Mouse (Mus musculus): ENCODE measurements around the gene Kctd17. TPM values are rescaled to one million over a fixed set of nuclear protein-coding genes. Genes with fewer than 3 reads are reported as not detected.

Kctd17 gene
- polyA plus RNA-seq, 1 experiment, result 78.0 TPM

DNA sequence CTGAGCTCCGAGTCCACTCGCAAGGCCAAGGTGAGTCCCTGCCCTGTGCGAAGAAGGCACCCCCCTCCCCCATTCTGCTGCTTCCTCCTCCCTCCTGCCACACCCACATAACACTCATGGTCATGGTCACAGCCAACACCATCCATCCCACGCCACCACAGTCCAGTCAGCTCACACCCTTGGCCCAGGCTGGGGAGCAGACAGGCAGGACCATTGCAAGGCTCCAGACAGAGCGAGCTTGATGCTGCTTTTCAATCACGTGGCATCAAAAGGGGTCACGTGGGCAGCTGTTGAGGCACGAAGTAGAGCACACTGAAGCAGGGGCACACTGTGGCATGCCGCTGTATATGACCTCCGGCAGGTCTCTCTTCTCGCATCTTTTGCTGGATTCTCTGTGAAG, 7.3 kb downstream of the Kctd17 start:
- WGBS, result 94% methylated on average over 11 of the region's 11 CpGs
- DNase-seq, result no peak

DNA sequence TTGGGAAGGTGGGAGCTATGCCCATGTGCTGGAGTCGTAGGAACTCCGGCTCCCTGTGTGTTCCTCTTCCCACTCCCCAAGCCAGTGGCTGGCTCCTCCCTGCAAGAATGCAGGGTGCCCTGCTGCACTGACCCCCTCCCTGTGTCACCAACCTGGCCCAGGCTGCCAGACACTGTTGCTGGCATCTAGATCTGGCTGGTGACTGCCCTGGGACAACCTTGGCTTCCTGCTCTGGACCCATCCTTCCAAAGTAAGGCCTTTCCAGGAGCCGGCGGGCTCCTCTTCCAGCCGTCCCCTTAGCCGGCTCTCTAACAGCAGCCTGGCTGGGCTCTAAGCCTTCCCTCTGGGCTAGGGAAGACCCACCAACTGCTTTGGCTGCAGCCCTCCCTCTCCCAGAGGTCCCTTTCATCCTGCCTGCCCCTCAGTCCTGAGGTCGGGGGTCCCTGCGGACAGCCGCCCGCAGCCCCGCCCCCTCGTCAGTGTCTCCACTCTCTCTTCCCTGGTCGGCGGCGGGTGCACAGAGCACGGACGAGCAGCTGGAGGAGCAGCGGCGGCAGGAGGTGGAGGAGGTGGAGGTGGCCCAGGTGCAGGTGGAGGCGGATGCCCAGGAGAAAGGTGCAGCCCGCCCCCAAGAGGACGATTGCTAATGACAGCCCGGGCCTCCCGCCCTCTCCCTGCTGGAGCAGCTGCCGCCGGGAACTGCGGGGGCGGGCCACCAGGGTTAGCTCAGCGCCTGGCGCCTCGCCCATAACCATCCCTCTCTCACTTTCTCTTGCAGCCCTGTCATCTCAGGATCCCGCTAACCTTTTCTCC, 8.2 kb downstream of the Kctd17 start:
- WGBS, result 81% methylated on average over 32 of the region's 32 CpGs
- no peak overlapping the region for H3K4me3 ChIP-seq (ENCODE audit: control insufficient read depth, insufficient read depth, low read length)

More for the DNA sequence above, 7.3 kb downstream of the Kctd17 start:
- TF ChIP-seq POLR2A (IDR thresholded peaks at IDR 0.05; ENCODE audit: control insufficient read depth, extremely low read depth, insufficient read depth, low read length, poor library complexity) (no peak), CTCF (IDR thresholded peaks at IDR 0.05; ENCODE audit: borderline replicate concordance, control insufficient read depth, extremely low read depth, insufficient read depth, low read length, poor library complexity) (no peak)
- H3K4me3 ChIP-seq (ENCODE audit: control insufficient read depth, insufficient read depth, low read length), result no peak overlapping the region
- H3K27me3 ChIP-seq (ENCODE audit: control insufficient read depth, insufficient read depth, low read length), result no peaks in the 10 kb centered on the region
- H3K27ac ChIP-seq (ENCODE audit: control insufficient read depth, insufficient read depth, low read length), result no peak overlapping the region
- no peaks in the 10 kb centered on the region for H3K36me3 ChIP-seq (ENCODE audit: control insufficient read depth, insufficient read depth, low read length)
- peaks cover 15% of the 10 kb centered on the region for H3K4me1 ChIP-seq (replicated peaks; ENCODE audit: control insufficient read depth, insufficient read depth, low read length)

DNA sequence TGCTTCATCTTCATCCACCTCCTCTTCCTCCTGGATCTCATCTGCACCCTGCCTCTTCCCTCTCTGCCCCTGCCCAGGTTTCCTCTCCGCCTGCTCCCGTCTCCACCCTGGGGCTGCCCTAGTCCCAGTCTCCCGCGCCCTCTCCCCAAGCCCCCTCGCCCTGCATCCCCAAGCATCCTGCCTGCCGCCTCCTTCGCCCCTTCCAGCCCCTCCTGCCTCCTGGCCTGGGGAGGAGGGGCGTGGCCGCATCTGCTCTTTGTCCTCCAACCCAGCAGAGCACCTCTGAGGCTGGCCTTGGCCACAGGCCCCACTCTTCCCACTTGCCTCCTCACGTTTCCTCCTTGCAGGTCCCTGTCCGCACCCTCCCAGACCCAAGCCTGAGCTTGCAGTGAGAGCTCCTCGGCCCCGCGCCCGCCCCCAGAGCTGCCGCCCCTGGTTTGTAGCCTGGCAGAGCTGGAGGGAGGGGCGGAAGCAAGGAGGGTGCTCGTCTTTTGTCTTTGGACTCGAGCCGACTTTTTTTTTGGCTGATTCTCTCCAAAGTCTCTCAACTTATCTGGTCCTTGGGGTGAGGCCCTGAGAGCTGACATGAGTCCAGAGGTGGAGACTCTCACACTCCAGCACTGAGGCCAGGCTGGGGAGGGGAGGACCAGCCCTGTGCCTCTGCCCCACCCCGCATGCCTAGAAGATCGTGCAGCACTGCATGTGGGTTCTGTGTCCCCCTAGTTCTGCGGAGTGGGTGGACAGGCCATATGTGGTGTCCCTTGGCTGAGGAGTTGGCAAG, 9.1 kb downstream of the Kctd17 start:
- H3K4me1 ChIP-seq (replicated peaks; ENCODE audit: control insufficient read depth, insufficient read depth, low read length), result peaks cover 23% of the 10 kb centered on the region
- TF ChIP-seq POLR2A (IDR thresholded peaks at IDR 0.05; ENCODE audit: control insufficient read depth, extremely low read depth, insufficient read depth, low read length, poor library complexity), result no peak
- TF ChIP-seq CTCF (IDR thresholded peaks at IDR 0.05; ENCODE audit: borderline replicate concordance, control insufficient read depth, extremely low read depth, insufficient read depth, low read length, poor library complexity), result no peak
- H3K4me3 ChIP-seq (ENCODE audit: control insufficient read depth, insufficient read depth, low read length), result no peak overlapping the region
- no peaks in the 10 kb centered on the region for H3K36me3 ChIP-seq (ENCODE audit: control insufficient read depth, insufficient read depth, low read length)
- H3K27ac ChIP-seq (ENCODE audit: control insufficient read depth, insufficient read depth, low read length), result no peak overlapping the region
- no peak for DNase-seq
- 90% methylated on average over 23 of the region's 23 CpGs for WGBS
- H3K27me3 ChIP-seq (ENCODE audit: control insufficient read depth, insufficient read depth, low read length), result no peaks in the 10 kb centered on the region

More for the DNA sequence above, 8.2 kb downstream of the Kctd17 start:
- H3K27ac ChIP-seq (ENCODE audit: control insufficient read depth, insufficient read depth, low read length), result no peak overlapping the region
- DNase-seq, result no peak
- H3K36me3 ChIP-seq (ENCODE audit: control insufficient read depth, insufficient read depth, low read length), result no peaks in the 10 kb centered on the region
- no peaks in the 10 kb centered on the region for H3K27me3 ChIP-seq (ENCODE audit: control insufficient read depth, insufficient read depth, low read length)
- TF ChIP-seq CTCF (IDR thresholded peaks at IDR 0.05; ENCODE audit: borderline replicate concordance, control insufficient read depth, extremely low read depth, insufficient read depth, low read length, poor library complexity), result no peak
- TF ChIP-seq POLR2A (IDR thresholded peaks at IDR 0.05; ENCODE audit: control insufficient read depth, extremely low read depth, insufficient read depth, low read length, poor library complexity), result no peak
- H3K4me1 ChIP-seq (replicated peaks; ENCODE audit: control insufficient read depth, insufficient read depth, low read length), result peaks cover 23% of the 10 kb centered on the region

DNA sequence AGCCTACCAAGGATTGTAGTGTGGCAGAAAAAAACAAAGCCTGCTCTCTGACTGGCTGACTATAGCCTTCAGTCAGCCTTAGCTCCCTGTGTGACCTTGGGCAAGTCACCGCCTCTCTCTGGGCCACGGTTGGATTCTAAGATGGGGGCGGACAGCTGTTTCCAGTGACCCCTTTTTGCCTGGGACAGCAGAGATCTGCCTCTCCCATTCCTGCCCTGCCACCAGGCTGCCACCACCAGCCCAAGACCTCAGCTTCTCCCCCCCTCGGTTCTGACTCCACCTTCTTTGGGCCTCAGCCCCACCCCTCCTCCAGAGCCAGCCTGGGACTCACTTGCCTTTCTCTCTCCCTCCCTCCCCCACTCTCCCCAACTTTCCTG, 9.6 kb downstream of the Kctd17 start:
- no peaks in the 10 kb centered on the region for H3K27me3 ChIP-seq (ENCODE audit: control insufficient read depth, insufficient read depth, low read length)
- H3K4me3 ChIP-seq (ENCODE audit: control insufficient read depth, insufficient read depth, low read length), result no peak overlapping the region
- 73% methylated on average over 4 of the region's 4 CpGs for WGBS
- H3K4me1 ChIP-seq (replicated peaks; ENCODE audit: control insufficient read depth, insufficient read depth, low read length), result peaks cover 23% of the 10 kb centered on the region
- DNase-seq, result no peak
- TF ChIP-seq CTCF (IDR thresholded peaks at IDR 0.05; ENCODE audit: borderline replicate concordance, control insufficient read depth, extremely low read depth, insufficient read depth, low read length, poor library complexity) (no peak), POLR2A (IDR thresholded peaks at IDR 0.05; ENCODE audit: control insufficient read depth, extremely low read depth, insufficient read depth, low read length, poor library complexity) (no peak)
- no peak overlapping the region for H3K27ac ChIP-seq (ENCODE audit: control insufficient read depth, insufficient read depth, low read length)
- no peaks in the 10 kb centered on the region for H3K36me3 ChIP-seq (ENCODE audit: control insufficient read depth, insufficient read depth, low read length)

DNA sequence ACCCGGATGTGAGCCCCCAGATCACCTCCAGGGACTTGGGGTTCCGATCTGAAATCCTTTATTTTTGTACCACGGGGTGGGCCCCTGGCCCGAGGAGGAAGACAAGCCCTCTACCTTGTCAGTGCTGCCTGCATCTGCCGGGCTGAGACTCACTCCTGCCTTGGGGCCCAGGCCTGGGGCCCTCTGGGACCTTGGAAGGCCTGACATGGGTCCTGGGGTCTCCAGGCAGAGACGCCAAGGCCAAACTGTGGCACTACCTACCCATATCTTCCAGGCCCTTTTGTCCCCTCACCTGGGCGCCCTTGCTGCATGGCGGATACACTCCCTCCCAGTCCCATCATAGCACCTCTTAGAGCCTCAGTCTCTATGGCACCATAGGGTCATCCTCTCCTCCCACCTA, 10.1 kb downstream of the Kctd17 start:
- no peak overlapping the region for H3K27ac ChIP-seq (ENCODE audit: control insufficient read depth, insufficient read depth, low read length)
- no peak for DNase-seq
- TF ChIP-seq POLR2A (IDR thresholded peaks at IDR 0.05; ENCODE audit: control insufficient read depth, extremely low read depth, insufficient read depth, low read length, poor library complexity), result no peak
- no peak for TF ChIP-seq CTCF (IDR thresholded peaks at IDR 0.05; ENCODE audit: borderline replicate concordance, control insufficient read depth, extremely low read depth, insufficient read depth, low read length, poor library complexity)
- 95% methylated on average over 8 of the region's 8 CpGs for WGBS
- no peaks in the 10 kb centered on the region for H3K36me3 ChIP-seq (ENCODE audit: control insufficient read depth, insufficient read depth, low read length)
- no peaks in the 10 kb centered on the region for H3K27me3 ChIP-seq (ENCODE audit: control insufficient read depth, insufficient read depth, low read length)
- H3K4me1 ChIP-seq (replicated peaks; ENCODE audit: control insufficient read depth, insufficient read depth, low read length), result peaks cover 23% of the 10 kb centered on the region
- H3K4me3 ChIP-seq (ENCODE audit: control insufficient read depth, insufficient read depth, low read length), result no peak overlapping the region

DNA sequence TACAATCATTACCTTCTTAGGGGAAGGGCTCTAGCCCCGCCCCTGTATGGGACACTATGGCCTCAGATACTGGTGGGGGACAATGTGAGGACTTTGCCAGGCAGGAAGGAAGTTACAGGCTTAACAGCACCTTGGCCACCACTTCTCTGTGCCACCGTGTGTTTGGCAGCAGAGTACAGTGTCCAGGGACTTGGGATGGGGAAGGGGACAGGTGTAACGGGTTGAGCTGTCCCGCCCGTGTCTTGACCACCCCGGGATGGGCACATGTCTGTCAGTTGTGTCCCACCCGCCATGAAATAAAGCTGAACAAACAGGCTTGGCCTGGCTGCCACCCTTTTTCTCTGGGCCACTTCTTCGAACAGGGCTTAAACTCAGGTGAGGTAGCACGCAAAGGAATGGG, 10.6 kb downstream of the Kctd17 start:
- H3K36me3 ChIP-seq (ENCODE audit: control insufficient read depth, insufficient read depth, low read length), result no peaks in the 10 kb centered on the region
- H3K4me3 ChIP-seq (ENCODE audit: control insufficient read depth, insufficient read depth, low read length), result no peak overlapping the region
- 83% methylated on average over 9 of the region's 9 CpGs for WGBS
- H3K27ac ChIP-seq (ENCODE audit: control insufficient read depth, insufficient read depth, low read length), result no peak overlapping the region
- no peak for DNase-seq
- TF ChIP-seq CTCF (IDR thresholded peaks at IDR 0.05; ENCODE audit: borderline replicate concordance, control insufficient read depth, extremely low read depth, insufficient read depth, low read length, poor library complexity) (no peak), POLR2A (IDR thresholded peaks at IDR 0.05; ENCODE audit: control insufficient read depth, extremely low read depth, insufficient read depth, low read length, poor library complexity) (no peak)
- H3K4me1 ChIP-seq (replicated peaks; ENCODE audit: control insufficient read depth, insufficient read depth, low read length), result peaks cover 23% of the 10 kb centered on the region
- H3K27me3 ChIP-seq (ENCODE audit: control insufficient read depth, insufficient read depth, low read length), result no peaks in the 10 kb centered on the region

Data from thymus, adult 2 months (tissue).